Mouse (Mus musculus): ENCODE results near the gene Szt2. TPM values are rescaled to one million over a fixed set of nuclear protein-coding genes. Genes with fewer than 3 reads are reported as not detected.

Szt2 gene
- polyA plus RNA-seq, 1 experiment from 2014 or later: 4.7 TPM

GRCm38 (mm10) chr4:118353689-118354088 lies 55.4 kb downstream of the Szt2 start:
- H3K4me2 ChIP-seq (ENCODE audit: low read depth, low read length): no peak overlapping the region
- no peaks in the 10 kb centered on the region for H3K27me3 ChIP-seq (replicated peaks; ENCODE audit: control insufficient read depth, insufficient read depth, low read length)
- no peak overlapping the region for H3K27ac ChIP-seq (ENCODE audit: low read length)
- no peaks in the 10 kb centered on the region for H3K36me3 ChIP-seq (ENCODE audit: control insufficient read depth, insufficient read depth, low read length)
- ATAC-seq: no peak
- H3K4me1 ChIP-seq (ENCODE audit: control insufficient read depth, insufficient read depth, low read length): no peaks in the 10 kb centered on the region
- H3K4me3 ChIP-seq (ENCODE audit: low read length): no peak overlapping the region
- H3K9me3 ChIP-seq (ENCODE audit: control insufficient read depth, low read length): no peaks in the 10 kb centered on the region
- H3K9ac ChIP-seq (ENCODE audit: low read depth, low read length): no peak overlapping the region
- WGBS: 72% methylated on average over 6 of the region's 6 CpGs

- no peak overlapping the region for H3K27ac ChIP-seq (ENCODE audit: low read length)
- H3K36me3 ChIP-seq (ENCODE audit: control insufficient read depth, insufficient read depth, low read length): no peaks in the 10 kb centered on the region
- no peak for ATAC-seq
- no peak overlapping the region for H3K4me3 ChIP-seq (ENCODE audit: low read length)
- no peaks in the 10 kb centered on the region for H3K4me1 ChIP-seq (ENCODE audit: control insufficient read depth, insufficient read depth, low read length)
- H3K9me3 ChIP-seq (ENCODE audit: control insufficient read depth, low read length): no peaks in the 10 kb centered on the region
- no peak overlapping the region for H3K9ac ChIP-seq (ENCODE audit: low read depth, low read length)
- WGBS: 79% methylated on average over 3 of the region's 3 CpGs
- H3K27me3 ChIP-seq (replicated peaks; ENCODE audit: control insufficient read depth, insufficient read depth, low read length): no peaks in the 10 kb centered on the region
- no peak overlapping the region for H3K4me2 ChIP-seq (ENCODE audit: low read depth, low read length)
Observed at GRCm38 (mm10) chr4:118351828-118352227, 57.2 kb downstream of the Szt2 start.

- Histone ChIP-seq H3K27me3 (replicated peaks; ENCODE audit: control insufficient read depth, insufficient read depth, low read length) (no peaks in the 10 kb centered on the region), H3K27ac (ENCODE audit: low read length) (no peak overlapping the region), H3K4me2 (ENCODE audit: low read depth, low read length) (no peak overlapping the region), H3K4me3 (ENCODE audit: low read length) (no peak overlapping the region), H3K9ac (ENCODE audit: low read depth, low read length) (no peak overlapping the region), H3K9me3 (ENCODE audit: control insufficient read depth, low read length) (no peaks in the 10 kb centered on the region), H3K4me1 (ENCODE audit: control insufficient read depth, insufficient read depth, low read length) (no peaks in the 10 kb centered on the region), H3K36me3 (ENCODE audit: control insufficient read depth, insufficient read depth, low read length) (no peaks in the 10 kb centered on the region)
- WGBS: 66% methylated on average over 2 of the region's 2 CpGs
- ATAC-seq: no peak
Observed at GRCm38 (mm10) chr4:118350864-118351263, 58.2 kb downstream of the Szt2 start.

- Histone ChIP-seq H3K9me3 (ENCODE audit: control insufficient read depth, low read length) (no peaks in the 10 kb centered on the region), H3K4me1 (ENCODE audit: control insufficient read depth, insufficient read depth, low read length) (no peaks in the 10 kb centered on the region), H3K4me2 (ENCODE audit: low read depth, low read length) (no peak overlapping the region), H3K4me3 (ENCODE audit: low read length) (no peak overlapping the region), H3K9ac (ENCODE audit: low read depth, low read length) (no peak overlapping the region), H3K27me3 (replicated peaks; ENCODE audit: control insufficient read depth, insufficient read depth, low read length) (no peaks in the 10 kb centered on the region), H3K27ac (ENCODE audit: low read length) (no peak overlapping the region), H3K36me3 (ENCODE audit: control insufficient read depth, insufficient read depth, low read length) (no peaks in the 10 kb centered on the region)
- 57% methylated on average over 13 of the region's 13 CpGs for WGBS
- no peak for ATAC-seq
Observed at GRCm38 (mm10) chr4:118347529-118348309, 61.4 kb downstream of the Szt2 start.

- 83% methylated on average over 3 of the region's 3 CpGs for WGBS
- no peak overlapping the region for H3K27ac ChIP-seq (ENCODE audit: low read length)
- H3K9ac ChIP-seq (ENCODE audit: low read depth, low read length): no peak overlapping the region
- no peaks in the 10 kb centered on the region for H3K36me3 ChIP-seq (ENCODE audit: control insufficient read depth, insufficient read depth, low read length)
- no peak overlapping the region for H3K4me2 ChIP-seq (ENCODE audit: low read depth, low read length)
- no peaks in the 10 kb centered on the region for H3K27me3 ChIP-seq (replicated peaks; ENCODE audit: control insufficient read depth, insufficient read depth, low read length)
- no peak for ATAC-seq
- no peaks in the 10 kb centered on the region for H3K4me1 ChIP-seq (ENCODE audit: control insufficient read depth, insufficient read depth, low read length)
- H3K9me3 ChIP-seq (ENCODE audit: control insufficient read depth, low read length): no peaks in the 10 kb centered on the region
- H3K4me3 ChIP-seq (ENCODE audit: low read length): no peak overlapping the region
Observed at GRCm38 (mm10) chr4:118341447-118341846, 67.6 kb downstream of the Szt2 start.

GRCm38 (mm10) chr4:118336658-118337057 lies 72.4 kb downstream of the Szt2 start:
- whole genome bisulfite sequencing: 18% methylated on average over 7 of the region's 7 CpGs
- Histone ChIP-seq H3K27ac (ENCODE audit: low read length) (no peak overlapping the region), H3K4me1 (ENCODE audit: control insufficient read depth, insufficient read depth, low read length) (no peaks in the 10 kb centered on the region), H3K9me3 (ENCODE audit: control insufficient read depth, low read length) (no peaks in the 10 kb centered on the region), H3K27me3 (replicated peaks; ENCODE audit: control insufficient read depth, insufficient read depth, low read length) (no peaks in the 10 kb centered on the region), H3K9ac (ENCODE audit: low read depth, low read length) (no peak overlapping the region), H3K4me3 (ENCODE audit: low read length) (no peak overlapping the region), H3K4me2 (ENCODE audit: low read depth, low read length) (no peak overlapping the region), H3K36me3 (ENCODE audit: control insufficient read depth, insufficient read depth, low read length) (no peaks in the 10 kb centered on the region)
- 0 out of 2 replicates have a peak, but pooled peaks have one; percentile 54 for ATAC-seq

GRCm38 (mm10) chr4:118335991-118336390 lies 73.1 kb downstream of the Szt2 start:
- ATAC-seq: peak; percentile 58
- Histone ChIP-seq H3K4me3 (ENCODE audit: low read length) (no peak overlapping the region), H3K9me3 (ENCODE audit: control insufficient read depth, low read length) (no peaks in the 10 kb centered on the region), H3K27ac (ENCODE audit: low read length) (no peak overlapping the region), H3K27me3 (replicated peaks; ENCODE audit: control insufficient read depth, insufficient read depth, low read length) (no peaks in the 10 kb centered on the region), H3K4me1 (ENCODE audit: control insufficient read depth, insufficient read depth, low read length) (no peaks in the 10 kb centered on the region), H3K9ac (ENCODE audit: low read depth, low read length) (no peak overlapping the region), H3K4me2 (ENCODE audit: low read depth, low read length) (no peak overlapping the region), H3K36me3 (ENCODE audit: control insufficient read depth, insufficient read depth, low read length) (no peaks in the 10 kb centered on the region)
- 71% methylated on average over 4 of the region's 4 CpGs for WGBS

- no peaks in the 10 kb centered on the region for H3K4me1 ChIP-seq (ENCODE audit: control insufficient read depth, insufficient read depth, low read length)
- WGBS: 43% methylated on average over 4 of the region's 4 CpGs
- no peaks in the 10 kb centered on the region for H3K27me3 ChIP-seq (replicated peaks; ENCODE audit: control insufficient read depth, insufficient read depth, low read length)
- H3K36me3 ChIP-seq (ENCODE audit: control insufficient read depth, insufficient read depth, low read length): no peaks in the 10 kb centered on the region
- H3K9me3 ChIP-seq (ENCODE audit: control insufficient read depth, low read length): no peaks in the 10 kb centered on the region
- peak overlapping the region; percentile 30; the same call in 1 of the 2 replicates for H3K27ac ChIP-seq (ENCODE audit: low read length)
- H3K4me2 ChIP-seq (ENCODE audit: low read depth, low read length): no peak overlapping the region
- H3K9ac ChIP-seq (ENCODE audit: low read depth, low read length): no peak overlapping the region
- no peak for ATAC-seq
- no peak overlapping the region for H3K4me3 ChIP-seq (ENCODE audit: low read length)
Observed at GRCm38 (mm10) chr4:118331777-118332176, 77.3 kb downstream of the Szt2 start.

- no peak overlapping the region for H3K4me3 ChIP-seq (ENCODE audit: low read length)
- no peaks in the 10 kb centered on the region for H3K36me3 ChIP-seq (ENCODE audit: control insufficient read depth, insufficient read depth, low read length)
- 0 out of 2 replicates have a peak, but pooled peaks cover 2% of the 10 kb centered on the region for H3K4me1 ChIP-seq (ENCODE audit: control insufficient read depth, insufficient read depth, low read length)
- H3K4me2 ChIP-seq (ENCODE audit: low read depth, low read length): no peak overlapping the region
- WGBS: 38% methylated on average over 7 of the region's 7 CpGs
- H3K27ac ChIP-seq (ENCODE audit: low read length): no peak overlapping the region
- H3K27me3 ChIP-seq (replicated peaks; ENCODE audit: control insufficient read depth, insufficient read depth, low read length): no peaks in the 10 kb centered on the region
- H3K9me3 ChIP-seq (ENCODE audit: control insufficient read depth, low read length): no peaks in the 10 kb centered on the region
- no peak overlapping the region for H3K9ac ChIP-seq (ENCODE audit: low read depth, low read length)
- peak; percentile 90 for ATAC-seq
Observed at GRCm38 (mm10) chr4:118326476-118326875, 82.6 kb downstream of the Szt2 start.

- no peak overlapping the region for H3K4me2 ChIP-seq (ENCODE audit: low read depth, low read length)
- ATAC-seq: peak; percentile 57
- no peaks in the 10 kb centered on the region for H3K9me3 ChIP-seq (ENCODE audit: control insufficient read depth, low read length)
- WGBS: 67% methylated on average over 2 of the region's 2 CpGs
- no peak overlapping the region for H3K9ac ChIP-seq (ENCODE audit: low read depth, low read length)
- no peak overlapping the region for H3K27ac ChIP-seq (ENCODE audit: low read length)
- H3K4me3 ChIP-seq (ENCODE audit: low read length): no peak overlapping the region
- H3K4me1 ChIP-seq (ENCODE audit: control insufficient read depth, insufficient read depth, low read length): 0 out of 2 replicates have a peak, but pooled peaks cover 9% of the 10 kb centered on the region
- H3K27me3 ChIP-seq (replicated peaks; ENCODE audit: control insufficient read depth, insufficient read depth, low read length): no peaks in the 10 kb centered on the region
- no peaks in the 10 kb centered on the region for H3K36me3 ChIP-seq (ENCODE audit: control insufficient read depth, insufficient read depth, low read length)
Observed at GRCm38 (mm10) chr4:118320636-118321035, 88.4 kb downstream of the Szt2 start.

Data from intestine, embryonic 16.5 days (tissue).